Mouse (Mus musculus) ES-Bruce4 (cell line): ENCODE results near the gene Nol8. TPM values are rescaled to one million over a fixed set of nuclear protein-coding genes. Genes with fewer than 3 reads are reported as not detected.
A peak's percentile ranks its signal among the peaks of the same experiment; 100 is the strongest.

Experiments used
- H3K27ac ChIP-seq: 2 replicates; pipeline ENCODE4 v1.5.1; 2012; ENCODE audit warnings: low read length, inconsistent platforms; ENCODE audit not compliant: insufficient read depth
- H3K27me3 ChIP-seq: 2 replicates; pipeline ENCODE4 v1.6.1; 2012; ENCODE audit warnings: mild to moderate bottlenecking, low read length, inconsistent platforms; ENCODE audit not compliant: control insufficient read depth, poor library complexity, insufficient read depth, severe bottlenecking
- H3K36me3 ChIP-seq: 2 replicates; pipeline ENCODE4 v1.6.1; 2012; ENCODE audit warnings: inconsistent platforms, mild to moderate bottlenecking, low read length, moderate library complexity; ENCODE audit not compliant: control insufficient read depth, poor library complexity, insufficient read depth, severe bottlenecking
- H3K4me1 ChIP-seq: one replicate; pipeline ENCODE4 v1.8.1; 2011; ENCODE audit warnings: low read length; ENCODE audit not compliant: control insufficient read depth, insufficient read depth
- H3K4me3 ChIP-seq: 2 replicates; pipeline ENCODE4 v1.5.1; 2011; ENCODE audit warnings: low read depth, mild to moderate bottlenecking, low read length
- H3K9ac ChIP-seq: 2 replicates; pipeline ENCODE4 v1.6.1; 2012; ENCODE audit warnings: low read depth, mild to moderate bottlenecking, inconsistent platforms; ENCODE audit not compliant: poor library complexity, severe bottlenecking
- H3K9me3 ChIP-seq: replicated peaks from 2 replicates; pipeline ENCODE4 v1.6.1; 2012; ENCODE audit warnings: mild to moderate bottlenecking, low read length, inconsistent platforms; ENCODE audit not compliant: control insufficient read depth, poor library complexity, insufficient read depth, severe bottlenecking
- CTCF ChIP-seq: IDR thresholded peaks from one replicate; pipeline ENCODE4 v1.8.1; 2011; ENCODE audit warnings: low read depth, low read length
- EP300 ChIP-seq: IDR thresholded peaks from 2 replicates; pipeline ENCODE4 v1.6.1; 2011; ENCODE audit warnings: low read depth, low read length; ENCODE audit not compliant: insufficient read depth
- POLR2A ChIP-seq: IDR thresholded peaks from one replicate; pipeline ENCODE4 v1.8.1; 2011; ENCODE audit warnings: low read length; ENCODE audit not compliant: insufficient read depth
- polyA plus RNA-seq: library from polyadenylated mRNA; stranded (reverse); fragments of >200 nt; gene quantifications from 2 replicates; pipeline ENCODE4 v1.2.4, GENCODE M21; 2011; ENCODE audit warnings: low read depth; ENCODE audit not compliant: missing spikeins, insufficient read depth, insufficient read length

The Nol8 gene
- polyA plus RNA-seq, 1 experiment = 58.4 TPM

GRCm38 (mm10) chr13:49706032-49706690, 53.3 kb downstream of the Nol8 start:
- H3K27ac ChIP-seq = peak overlapping the region; percentile 46
- no peak overlapping the region for H3K9ac ChIP-seq
- no peaks in the 10 kb centered on the region for H3K9me3 ChIP-seq
- H3K4me1 ChIP-seq = peaks cover 9% of the 10 kb centered on the region
- TF ChIP-seq POLR2A (no peak), EP300 (no peak), CTCF (no peak)
- no peak overlapping the region for H3K4me3 ChIP-seq
- H3K36me3 ChIP-seq = peaks cover 88% of the 10 kb centered on the region
- no peaks in the 10 kb centered on the region for H3K27me3 ChIP-seq

DNA sequence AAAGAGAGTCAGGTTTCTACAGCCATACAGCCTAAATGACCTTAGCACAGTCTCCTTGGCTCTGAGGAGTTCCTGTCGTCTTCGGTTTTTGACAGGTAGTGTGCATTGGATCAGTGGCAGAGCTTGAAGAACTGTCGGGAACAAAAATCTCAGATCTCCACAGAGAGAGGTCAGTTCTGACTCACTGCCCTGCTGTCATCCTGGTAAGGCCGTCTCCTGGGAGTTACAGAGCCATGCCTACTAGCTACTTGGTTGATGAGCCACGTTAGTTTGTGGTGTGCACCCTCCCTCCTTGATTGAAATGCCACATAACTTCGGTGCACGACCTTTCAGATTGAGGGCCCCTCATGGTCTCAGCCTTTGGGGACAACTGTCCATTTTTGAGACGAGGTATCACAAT, 55.4 kb downstream of the Nol8 start:
- H3K27me3 ChIP-seq = no peaks in the 10 kb centered on the region
- no peak overlapping the region for H3K4me3 ChIP-seq
- H3K27ac ChIP-seq = no peak overlapping the region
- H3K36me3 ChIP-seq = peaks cover 84% of the 10 kb centered on the region
- peaks cover 9% of the 10 kb centered on the region for H3K4me1 ChIP-seq
- H3K9ac ChIP-seq = no peak overlapping the region
- H3K9me3 ChIP-seq = no peaks in the 10 kb centered on the region
- no peak for TF ChIP-seq EP300
- no peak for TF ChIP-seq POLR2A
- TF ChIP-seq CTCF = no peak

DNA sequence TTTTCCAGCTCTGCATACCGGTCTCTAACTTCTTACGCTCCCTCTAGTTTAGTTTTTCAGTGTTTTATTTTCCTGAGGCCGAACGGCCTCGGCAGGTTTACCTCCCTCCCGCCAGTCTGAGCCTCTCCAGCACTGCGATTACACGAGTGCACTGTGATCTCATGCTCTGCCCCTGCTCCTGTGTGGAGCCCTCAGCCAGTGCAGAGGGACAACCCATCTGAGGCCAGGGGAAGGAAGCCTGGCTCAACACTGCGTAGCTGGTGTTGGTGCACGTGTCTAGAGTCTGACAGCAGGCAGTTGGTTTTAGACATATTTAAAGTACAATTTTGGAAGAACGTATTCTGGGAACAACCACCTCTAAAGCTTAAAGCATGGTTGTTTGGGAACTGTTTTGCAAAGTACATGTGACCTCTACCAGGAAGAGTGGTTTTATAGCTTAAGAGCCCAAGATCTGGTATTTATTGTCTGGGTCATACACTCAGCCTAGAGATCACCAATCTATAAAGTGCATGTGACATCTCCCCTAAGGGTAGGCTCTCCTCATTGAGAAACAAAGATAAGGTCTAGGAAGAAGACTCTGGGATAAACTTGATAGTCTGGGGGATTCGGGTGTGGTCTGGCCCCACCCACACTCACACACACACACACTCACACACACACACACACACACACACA, 59.3 kb downstream of the Nol8 start:
- Histone ChIP-seq H3K27ac (no peak overlapping the region), H3K4me3 (no peak overlapping the region), H3K27me3 (no peaks in the 10 kb centered on the region), H3K9me3 (no peaks in the 10 kb centered on the region), H3K4me1 (no peaks in the 10 kb centered on the region), H3K36me3 (peaks cover 83% of the 10 kb centered on the region), H3K9ac (no peak overlapping the region)
- TF ChIP-seq CTCF (no peak), EP300 (no peak), POLR2A (no peak)

GRCm38 (mm10) chr13:49719310-49719709, 66.4 kb downstream of the Nol8 start:
- H3K9me3 ChIP-seq = no peaks in the 10 kb centered on the region

More at GRCm38 (mm10) chr13:49719310-49719709, 66.4 kb downstream of the Nol8 start:
- H3K4me1 ChIP-seq = no peaks in the 10 kb centered on the region
- H3K27me3 ChIP-seq = no peaks in the 10 kb centered on the region
- H3K9ac ChIP-seq = no peak overlapping the region
- H3K4me3 ChIP-seq = no peak overlapping the region
- peaks cover 87% of the 10 kb centered on the region for H3K36me3 ChIP-seq
- H3K27ac ChIP-seq = no peak overlapping the region
- no peak for TF ChIP-seq POLR2A
- no peak for TF ChIP-seq CTCF
- no peak for TF ChIP-seq EP300

Other genes with a start within 250 kb of the Nol8 start
- 15.4 and 16.4 TPM in 2 replicates for gene Ippk, start 231.8 kb upstream of the Nol8 start, polyA plus RNA-seq
- gene Tes3-ps, start 159.8 kb upstream of the Nol8 start, polyA plus RNA-seq = 3.4 and 5.4 TPM in 2 replicates
- gene Ecm2, start 148.3 kb upstream of the Nol8 start, polyA plus RNA-seq = 0.18 TPM in 1 of 2 replicates, not detected in the other
- gene Aspn, start 108.6 kb upstream of the Nol8 start, polyA plus RNA-seq = 0.38 and 0.60 TPM in 2 replicates
- not detected in 2 replicates for gene Omd, start 70.6 kb upstream of the Nol8 start, polyA plus RNA-seq
- gene Ogn, start 45.0 kb upstream of the Nol8 start, polyA plus RNA-seq = 0.24 and 0.26 TPM in 2 replicates
- 25.6 and 27.2 TPM in 2 replicates for gene Cenpp, start 293 bp upstream of the Nol8 start, polyA plus RNA-seq
- 263 and 268 TPM in 2 replicates for gene Iars, start 29.0 kb downstream of the Nol8 start, polyA plus RNA-seq
- not detected in 2 replicates for gene Gm30302, start 145.9 kb downstream of the Nol8 start, polyA plus RNA-seq